Mouse (Mus musculus): Measurements from ENCODE around the gene Adam23.

DNA sequence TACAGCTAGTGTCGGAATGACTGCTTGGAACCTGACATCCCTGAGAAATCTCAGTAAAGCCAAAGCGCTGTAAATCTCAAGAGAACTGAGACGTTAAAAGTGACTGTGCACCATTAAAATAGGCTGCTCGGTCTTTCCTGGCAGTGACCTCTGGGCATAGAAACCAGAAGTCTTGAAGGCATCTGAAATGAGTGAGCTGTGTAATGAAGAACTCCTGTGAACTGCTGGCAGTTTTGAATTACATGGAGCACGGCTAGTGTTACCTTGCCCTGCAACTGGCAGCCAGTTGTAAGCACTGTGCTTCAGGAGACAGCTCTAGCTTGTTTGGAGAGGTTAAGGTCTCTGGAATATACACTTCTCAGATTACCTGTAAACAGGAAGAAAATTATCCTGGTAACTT is 107.3 kb downstream of the Adam23 start:
- TF ChIP-seq POLR2A (IDR thresholded peaks at IDR 0.05; ENCODE audit: insufficient read length, low read depth): no peak
- TF ChIP-seq USF1 (IDR thresholded peaks at IDR 0.05; ENCODE audit: low read depth): no peak
- TF ChIP-seq TCF12 (IDR thresholded peaks at IDR 0.05; ENCODE audit: insufficient read depth, poor library complexity, severe bottlenecking): no peak
- TF ChIP-seq POLR2AphosphoS2 (IDR thresholded peaks at IDR 0.05; ENCODE audit: insufficient read length, low read depth): no peak
- no peak for TF ChIP-seq MAX (IDR thresholded peaks at IDR 0.05; ENCODE audit: low read depth)
- TF ChIP-seq MYOG (IDR thresholded peaks at IDR 0.05; ENCODE audit: control insufficient read depth in 1 of 3, insufficient read depth in 1 of 3, insufficient read length in 2 of 3, low read depth in 2 of 3): no peak
- TF ChIP-seq CEBPB (IDR thresholded peaks at IDR 0.05; ENCODE audit: insufficient read depth, poor library complexity, severe bottlenecking): no peak
- TF ChIP-seq REST (IDR thresholded peaks at IDR 0.05; ENCODE audit: insufficient read depth, insufficient read length): no peak
- no peak for TF ChIP-seq E2F4 (IDR thresholded peaks at IDR 0.05; ENCODE audit: insufficient read depth)
- no peak for TF ChIP-seq SRF (IDR thresholded peaks at IDR 0.05; ENCODE audit: control insufficient read depth, insufficient read length, low read depth)
- no peak for TF ChIP-seq MYOD1 (IDR thresholded peaks at IDR 0.05; ENCODE audit: control insufficient read depth in 1 of 3, insufficient read length in 2 of 3, low read depth in 2 of 3)
- no peak for TF ChIP-seq TCF3 (IDR thresholded peaks at IDR 0.05; ENCODE audit: insufficient read length, low read depth)

All from myocyte (in vitro differentiated cells).